Mouse (Mus musculus) hindbrain, postnatal 0 days (tissue): Measurements from ENCODE around the gene Olfr727. TPM values are rescaled to one million over a fixed set of nuclear protein-coding genes. Genes with fewer than 3 reads are reported as not detected.

Experiments used
- ATAC-seq: fragments of 200-750 bp; cut with Nextera tagmentation; 2 replicates; pipeline ENCODE4 v1.8.0; 2017; ENCODE audit warnings: mild to moderate bottlenecking, moderate TSS enrichment, moderate library complexity
- DNase-seq: peaks from one replicate; pipeline ENCODE4 v3.0.0-alpha.2; 2015; ENCODE audit warnings: low spot score
- H3K27ac ChIP-seq: fragments of 300-500 bp; sonication (generic); 2 replicates; pipeline ENCODE4 v1.5.1; 2014; ENCODE audit warnings: mild to moderate bottlenecking
- H3K27me3 ChIP-seq: fragments of 300-500 bp; sonication (generic); 2 replicates; pipeline ENCODE4 v1.6.1; 2014; ENCODE audit warnings: low read length, mixed read lengths; ENCODE audit not compliant: insufficient read depth
- H3K36me3 ChIP-seq: fragments of 300-500 bp; sonication (generic); 2 replicates; pipeline ENCODE4 v1.6.1; 2014; ENCODE audit warnings: low read length, mixed read lengths; ENCODE audit not compliant: insufficient read depth
- H3K4me1 ChIP-seq: fragments of 300-500 bp; sonication (generic); 2 replicates; pipeline ENCODE4 v1.6.1; 2014; ENCODE audit warnings: antibody characterized with exemption, low read length, mixed read lengths; ENCODE audit not compliant: insufficient read depth
- H3K4me2 ChIP-seq: fragments of 300-500 bp; sonication (generic); 2 replicates; pipeline ENCODE4 v1.6.1; 2014; ENCODE audit warnings: low read depth, mild to moderate bottlenecking, low read length, moderate library complexity, mixed read lengths
- H3K4me3 ChIP-seq: fragments of 300-500 bp; sonication (generic); 2 replicates; pipeline ENCODE4 v1.5.1; 2014; ENCODE audit warnings: low read length
- H3K9ac ChIP-seq: fragments of 300-500 bp; sonication (generic); replicated peaks from 2 replicates; pipeline ENCODE4 v1.6.1; 2014; ENCODE audit warnings: mild to moderate bottlenecking, low read length, moderate library complexity, mixed read lengths
- H3K9me3 ChIP-seq: fragments of 300-500 bp; sonication (generic); 2 replicates; pipeline ENCODE4 v1.6.1; 2016; ENCODE audit warnings: low read length, mixed read lengths
- CTCF ChIP-seq: IDR thresholded peaks from 2 replicates; pipeline ENCODE4 v1.5.1; 2016; ENCODE audit warnings: antibody characterized with exemption, control low read depth, low read depth
- WGBS: fragments of 180-500 bp; shearing (Covaris S2); extraction: QIAGEN DNeasy Blood & Tissue Kit; methylation state at CpG from one replicate; pipeline ENCODE4 v1.1.7; 2014; 5-methylcytosine and 5-hydroxymethylcytosine counted together
- polyA plus RNA-seq: library from polyadenylated mRNA; unstranded; fragments of >200 nt; fragmentation: Nextera tagmentation; extraction: Ambion mirVana; gene quantifications from 2 replicates; pipeline ENCODE4 v1.2.1, GENCODE M21; 2015
- total RNA-seq: library from RNA; depleted of rRNA; stranded (reverse); fragments of >200 nt; gene quantifications from 2 replicates; pipeline ENCODE4 v1.2.3, GENCODE M21; 2014; rRNA removed

Gene Olfr727
- total RNA-seq = not detected in 2 replicates
- not detected in 2 replicates for polyA plus RNA-seq

DNA sequence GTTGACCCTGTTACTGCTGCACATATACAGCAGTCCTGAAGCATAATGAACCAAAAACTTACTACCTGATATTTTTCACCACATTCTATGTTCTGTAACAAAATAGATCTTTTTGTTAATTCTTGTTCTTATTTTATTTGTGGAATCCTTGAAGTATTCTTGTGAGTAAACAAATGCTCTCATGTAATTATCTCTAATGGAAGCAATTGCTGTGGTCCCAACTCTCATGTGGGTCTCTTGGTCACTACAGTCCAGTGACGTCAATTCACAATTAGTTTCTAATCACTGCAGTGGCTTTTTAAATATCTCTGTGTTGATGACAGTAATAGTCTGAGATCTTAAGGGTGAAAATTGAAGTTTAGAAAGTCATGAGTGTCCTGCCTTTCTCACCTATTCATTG, at the start of gene Olfr727:
Gene Olfr727 (plus strand): TSS at position 301 of the 400 bp plus-strand sequence.
- ATAC-seq = no peak
- TF ChIP-seq CTCF = no peak

DNA sequence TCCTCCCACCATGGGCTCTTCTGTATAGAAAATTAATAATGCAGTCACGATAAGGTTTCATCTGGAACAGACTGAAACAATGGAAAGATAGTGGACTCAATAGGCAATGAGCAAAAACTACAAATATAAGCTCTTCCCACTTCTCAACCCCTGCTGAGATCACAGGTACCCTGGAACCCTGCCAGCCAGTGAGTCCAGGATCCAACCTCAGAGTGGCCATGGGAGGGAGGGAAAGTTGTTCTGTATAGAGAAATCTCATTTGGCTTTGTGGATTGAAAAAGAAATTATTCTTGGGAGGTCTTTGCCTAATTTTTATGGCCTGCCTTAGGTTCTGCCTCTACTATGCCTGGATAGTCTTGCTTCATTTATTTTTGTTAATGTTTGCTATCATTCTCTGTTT, 32.1 kb upstream of the Olfr727 start, which contains the start of gene Olfr726:
Gene Olfr726 (minus strand): TSS at position 101 of the 400 bp plus-strand sequence.
- TF ChIP-seq CTCF = no peak
- H3K4me2 ChIP-seq = no peak within 1 kb of the TSS
- H3K4me1 ChIP-seq = no peaks in the 10 kb centered on the region
- H3K9ac ChIP-seq = no peak within 1 kb of the TSS
- no peak within 1 kb of the TSS for H3K27ac ChIP-seq
- WGBS = 78% methylated on average over 1 of the region's 1 CpGs
- no peak for DNase-seq
- H3K27me3 ChIP-seq = no peaks in the 10 kb centered on the region
- no peaks in the 10 kb centered on the region for H3K9me3 ChIP-seq
- no peaks in the 10 kb centered on the region for H3K36me3 ChIP-seq
- no peak within 1 kb of the TSS for H3K4me3 ChIP-seq
- no peak for ATAC-seq

More for the DNA sequence above, at the start of gene Olfr727:
- H3K27me3 ChIP-seq = no peaks in the 10 kb centered on the region
- WGBS = 89% methylated on average over 1 of the region's 1 CpGs
- H3K4me2 ChIP-seq = no peak within 1 kb of the TSS
- no peak within 1 kb of the TSS for H3K4me3 ChIP-seq
- no peaks in the 10 kb centered on the region for H3K36me3 ChIP-seq
- DNase-seq = no peak
- no peak within 1 kb of the TSS for H3K27ac ChIP-seq
- no peak within 1 kb of the TSS for H3K9ac ChIP-seq
- no peaks in the 10 kb centered on the region for H3K9me3 ChIP-seq
- no peaks in the 10 kb centered on the region for H3K4me1 ChIP-seq

DNA sequence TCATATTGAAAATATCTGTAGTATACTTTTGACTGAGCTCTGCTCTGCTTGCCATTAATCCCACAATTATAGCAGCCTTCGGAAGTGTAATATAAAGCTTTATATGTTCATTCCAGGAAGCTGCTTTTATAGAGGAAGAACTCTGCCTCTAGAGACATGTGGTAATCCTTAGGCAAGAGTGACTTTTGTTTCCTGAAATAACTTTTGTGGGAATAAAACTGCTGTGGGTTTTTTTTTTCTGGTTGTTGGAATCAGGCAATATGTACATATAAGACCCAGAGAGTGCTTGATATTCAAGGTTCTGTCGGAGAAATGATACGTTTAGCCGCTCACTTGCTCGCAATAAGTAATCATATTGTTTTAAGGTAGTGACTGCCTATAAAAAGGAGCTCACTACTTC, 19.6 kb downstream of the Olfr727 start, which contains the start of gene Olfr728:
Gene Olfr728 (minus strand): TSS at position 101 of the 400 bp plus-strand sequence.
- Histone ChIP-seq H3K27ac (no peak within 1 kb of the TSS), H3K36me3 (no peaks in the 10 kb centered on the region), H3K27me3 (no peaks in the 10 kb centered on the region), H3K9me3 (no peaks in the 10 kb centered on the region), H3K9ac (no peak within 1 kb of the TSS), H3K4me3 (no peak within 1 kb of the TSS), H3K4me1 (no peaks in the 10 kb centered on the region), H3K4me2 (no peak within 1 kb of the TSS)
- TF ChIP-seq CTCF = no peak
- DNase-seq (no peak), ATAC-seq (no peak)
- WGBS = 90% methylated on average over 5 of the region's 5 CpGs

DNA sequence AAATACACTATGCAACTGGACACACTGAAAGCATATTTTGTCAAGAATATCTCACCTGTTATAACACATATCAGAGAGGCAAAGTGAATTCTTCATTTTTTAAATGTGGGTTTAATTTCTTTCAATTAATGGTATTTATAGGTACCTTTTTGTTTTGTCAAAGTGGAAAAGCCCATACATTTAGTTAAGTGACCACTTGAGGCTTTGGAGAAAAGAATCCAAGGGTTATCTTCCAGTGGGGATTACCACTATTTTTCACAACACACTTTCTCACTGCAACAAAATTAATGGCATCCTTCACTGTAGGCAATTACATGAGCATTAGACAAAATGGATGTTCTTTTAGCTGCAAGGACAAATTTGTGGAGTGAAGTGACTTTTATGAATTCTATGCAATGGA, 29.8 kb downstream of the Olfr727 start, which contains the start of gene Olfr729:
Gene Olfr729 (minus strand): TSS at position 101 of the 400 bp plus-strand sequence.
- no peaks in the 10 kb centered on the region for H3K36me3 ChIP-seq
- H3K4me3 ChIP-seq = no peak within 1 kb of the TSS
- H3K9ac ChIP-seq = no peak within 1 kb of the TSS
- no peak for TF ChIP-seq CTCF
- DNase-seq (no peak), ATAC-seq (no peak)
- no peak within 1 kb of the TSS for H3K4me2 ChIP-seq
- no peaks in the 10 kb centered on the region for H3K4me1 ChIP-seq
- no peaks in the 10 kb centered on the region for H3K27me3 ChIP-seq
- no peak within 1 kb of the TSS for H3K27ac ChIP-seq
- no peaks in the 10 kb centered on the region for H3K9me3 ChIP-seq

Other genes with a start within 250 kb of the Olfr727 start
- not detected in 2 replicates for gene Olfr722, start 221.2 kb upstream of the Olfr727 start, total RNA-seq
- not detected in 2 replicates for gene Olfr722, start 221.2 kb upstream of the Olfr727 start, polyA plus RNA-seq
- not detected in 2 replicates for gene Olfr723, start 191.4 kb upstream of the Olfr727 start, total RNA-seq
- not detected in 2 replicates for gene Olfr723, start 191.4 kb upstream of the Olfr727 start, polyA plus RNA-seq
- not detected in 2 replicates for gene Olfr724, start 159.9 kb upstream of the Olfr727 start, total RNA-seq
- not detected in 2 replicates for gene Olfr724, start 159.9 kb upstream of the Olfr727 start, polyA plus RNA-seq
- gene Olfr725, start 82.8 kb upstream of the Olfr727 start, total RNA-seq = not detected in 2 replicates
- not detected in 2 replicates for gene Olfr725, start 82.8 kb upstream of the Olfr727 start, polyA plus RNA-seq
- not detected in 2 replicates for gene Olfr726, start 32.2 kb upstream of the Olfr727 start, total RNA-seq
- not detected in 2 replicates for gene Olfr726, start 32.2 kb upstream of the Olfr727 start, polyA plus RNA-seq
- gene Olfr728, start 19.5 kb downstream of the Olfr727 start, total RNA-seq = not detected in 2 replicates
- not detected in 2 replicates for gene Olfr728, start 19.5 kb downstream of the Olfr727 start, polyA plus RNA-seq
- gene Olfr729, start 29.7 kb downstream of the Olfr727 start, total RNA-seq = not detected in 2 replicates
- not detected in 2 replicates for gene Olfr729, start 29.7 kb downstream of the Olfr727 start, polyA plus RNA-seq
- not detected in 2 replicates for gene Olfr730, start 65.0 kb downstream of the Olfr727 start, total RNA-seq
- not detected in 2 replicates for gene Olfr730, start 65.0 kb downstream of the Olfr727 start, polyA plus RNA-seq
- not detected in 2 replicates for gene Olfr731, start 118.7 kb downstream of the Olfr727 start, total RNA-seq
- not detected in 2 replicates for gene Olfr731, start 118.7 kb downstream of the Olfr727 start, polyA plus RNA-seq
- gene Olfr732, start 161.0 kb downstream of the Olfr727 start, total RNA-seq = not detected in 2 replicates
- gene Olfr732, start 161.0 kb downstream of the Olfr727 start, polyA plus RNA-seq = not detected in 2 replicates
- not detected in 2 replicates for gene Olfr733, start 178.3 kb downstream of the Olfr727 start, total RNA-seq
- gene Olfr733, start 178.3 kb downstream of the Olfr727 start, polyA plus RNA-seq = not detected in 2 replicates
- gene Olfr734, start 203.6 kb downstream of the Olfr727 start, total RNA-seq = not detected in 2 replicates
- not detected in 2 replicates for gene Olfr734, start 203.6 kb downstream of the Olfr727 start, polyA plus RNA-seq
- not detected in 2 replicates for gene Olfr735, start 225.7 kb downstream of the Olfr727 start, total RNA-seq
- gene Olfr735, start 225.7 kb downstream of the Olfr727 start, polyA plus RNA-seq = not detected in 2 replicates
- 0.04 TPM in 1 of 2 replicates, not detected in the other for gene Tlr11, start 234.7 kb downstream of the Olfr727 start, total RNA-seq
- not detected in 2 replicates for gene Tlr11, start 234.7 kb downstream of the Olfr727 start, polyA plus RNA-seq